Mouse (Mus musculus) urinary bladder, adult 18-20 months (tissue): Measurements from ENCODE around the gene Ccdc87.
"Not testable (repeated sequence)": the region's sequence is repeated elsewhere in the genome, so short reads cannot be mapped to it uniquely, and the experiment has no call there.

ENCODE experiments used
- DNase-seq, 2 experiments: peaks; one replicate each; pipeline ENCODE4 v3.0.0; 2022; ENCODE audit warnings: low spot score in 2 of 2, mixed read lengths in 2 of 2

Ccdc87 gene

GRCm38 (mm10) chr19:4838526-4839140 is 533 bp upstream of the Ccdc87 start:
- DNase-seq, result no peak

DNA sequence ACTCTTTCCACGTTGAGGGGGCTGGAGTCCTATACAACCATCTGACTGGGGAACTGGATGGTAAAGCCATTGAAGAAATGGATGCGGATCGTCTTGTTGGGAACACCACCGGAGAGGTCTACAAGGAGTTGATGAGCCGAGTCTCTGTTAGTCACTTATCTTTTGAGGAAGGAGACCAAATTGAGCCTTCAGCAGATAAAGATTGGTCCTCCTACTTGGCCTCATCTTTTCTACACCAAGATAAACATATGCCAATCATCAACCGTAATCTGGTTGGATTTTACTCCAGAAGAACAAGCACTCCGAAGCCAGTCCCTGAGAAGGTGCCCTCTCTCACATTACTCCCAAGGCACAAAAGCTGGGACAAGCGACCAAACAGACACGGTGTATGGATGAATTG is 1.7 kb downstream of the Ccdc87 start:
- DNase-seq, result no peak

DNA sequence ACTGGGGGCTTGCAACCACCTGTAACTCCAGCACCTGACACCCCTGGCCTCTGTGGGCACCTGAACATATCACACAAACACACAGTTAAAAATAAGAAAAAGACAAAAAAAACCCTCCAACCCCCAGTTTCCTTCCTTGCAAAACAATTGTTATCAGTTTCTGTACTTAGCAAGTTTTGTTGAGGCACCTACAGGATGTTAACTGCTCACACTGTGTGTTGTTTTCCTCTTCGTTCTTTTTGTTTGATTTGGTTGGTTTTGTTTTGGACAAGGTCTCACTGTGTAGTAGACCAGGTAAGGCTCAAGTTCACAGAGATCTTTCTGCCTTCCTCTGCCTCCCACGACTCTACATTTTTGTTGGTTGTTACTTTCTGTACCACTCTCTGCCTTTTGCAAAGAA is 3.4 kb downstream of the Ccdc87 start:
- DNase-seq, result no peak

DNA sequence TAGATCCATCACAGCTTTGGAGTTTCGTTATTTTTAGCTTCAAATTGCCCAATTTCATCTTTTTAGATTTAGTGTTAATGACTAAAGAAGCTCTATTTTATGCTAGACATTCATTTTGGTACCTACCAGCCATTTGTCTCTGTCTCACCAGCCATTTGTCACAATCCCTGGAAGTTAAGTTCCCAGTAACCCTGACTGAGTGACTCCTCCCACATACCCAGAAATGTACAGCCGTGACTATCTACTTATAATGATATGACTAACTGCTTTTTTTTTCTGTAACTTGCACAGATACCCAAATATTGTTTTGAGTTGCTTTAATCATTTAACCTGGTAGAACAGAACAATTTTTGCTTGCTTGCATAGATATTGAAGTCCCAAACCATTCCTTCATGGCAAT is 6.7 kb downstream of the Ccdc87 start:
- DNase-seq, result no peak

- DNase-seq, result no peak
Observed at GRCm38 (mm10) chr19:4847490-4847889, 8.3 kb downstream of the Ccdc87 start.

DNA sequence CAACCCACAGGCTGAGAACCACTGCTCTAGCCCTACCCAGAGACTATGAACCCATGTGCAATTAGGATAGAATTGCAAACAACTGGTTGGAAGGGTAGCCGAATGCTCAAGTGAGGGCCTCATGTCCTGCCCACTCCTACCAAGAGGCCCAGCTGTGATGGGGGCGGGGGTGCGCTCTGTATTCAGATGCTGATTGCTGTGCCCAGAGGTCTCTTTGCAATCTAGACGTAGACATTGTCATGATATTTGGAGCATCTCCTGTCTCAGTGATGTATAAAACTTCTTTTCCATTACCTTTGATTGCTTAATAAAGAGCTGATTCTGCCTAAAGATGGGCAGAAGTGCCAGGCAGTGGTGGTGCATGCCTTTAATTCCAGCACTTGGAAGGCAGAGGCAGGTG is 10.6 kb downstream of the Ccdc87 start:
- no peak for DNase-seq

DNA sequence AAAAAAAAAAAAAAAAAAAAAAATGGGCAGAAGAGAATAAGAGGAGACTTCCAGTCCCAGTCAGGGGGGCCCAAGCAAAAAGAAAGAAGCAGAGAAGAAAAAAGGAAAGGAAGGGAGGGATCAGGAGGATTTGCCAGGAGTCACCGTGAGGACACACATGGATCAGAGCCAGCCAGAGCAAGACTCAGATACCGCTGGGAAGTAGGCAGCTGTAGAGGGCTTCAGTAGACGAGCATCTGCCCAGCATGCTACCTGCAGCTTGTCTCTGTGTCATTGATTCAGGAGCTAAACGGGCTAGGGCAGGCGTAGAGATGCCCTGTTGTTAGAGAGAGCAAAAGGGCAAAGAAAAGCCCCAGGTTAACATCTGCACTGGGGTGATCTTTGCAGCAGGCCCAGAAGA is 11.1 kb downstream of the Ccdc87 start:
- DNase-seq, result no peak

GRCm38 (mm10) chr19:4854552-4855469 is 15.6 kb downstream of the Ccdc87 start, which contains the start of gene Ctsf:
Gene Ctsf, plus strand, starts transcription at chr19:4855130.
- DNase-seq, result peak; percentile 69 to 89

GRCm38 (mm10) chr19:4855470-4855820 is 16.3 kb downstream of the Ccdc87 start:
- DNase-seq, result no peak

GRCm38 (mm10) chr19:4855951-4856350 is 16.8 kb downstream of the Ccdc87 start:
- no peak for DNase-seq

DNA sequence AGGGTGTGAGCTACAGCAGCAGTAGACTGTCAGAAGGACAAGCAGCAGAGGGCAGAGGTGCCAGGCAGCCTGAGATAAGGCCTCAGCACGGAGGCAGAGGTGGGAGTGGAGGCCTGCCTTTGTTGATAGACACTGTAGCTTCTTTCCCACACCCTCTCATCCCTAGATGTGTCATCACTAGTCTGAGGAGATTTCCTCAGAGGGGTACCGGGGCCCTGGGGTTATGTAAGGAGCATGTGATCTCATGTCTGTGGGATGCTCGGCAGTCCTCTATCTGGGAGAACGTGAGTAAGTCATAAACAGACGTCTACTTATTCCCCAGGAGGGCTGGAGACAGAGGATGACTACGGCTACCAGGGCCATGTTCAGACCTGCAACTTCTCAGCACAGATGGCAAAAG is 19.9 kb downstream of the Ccdc87 start:
- no peak for DNase-seq

DNA sequence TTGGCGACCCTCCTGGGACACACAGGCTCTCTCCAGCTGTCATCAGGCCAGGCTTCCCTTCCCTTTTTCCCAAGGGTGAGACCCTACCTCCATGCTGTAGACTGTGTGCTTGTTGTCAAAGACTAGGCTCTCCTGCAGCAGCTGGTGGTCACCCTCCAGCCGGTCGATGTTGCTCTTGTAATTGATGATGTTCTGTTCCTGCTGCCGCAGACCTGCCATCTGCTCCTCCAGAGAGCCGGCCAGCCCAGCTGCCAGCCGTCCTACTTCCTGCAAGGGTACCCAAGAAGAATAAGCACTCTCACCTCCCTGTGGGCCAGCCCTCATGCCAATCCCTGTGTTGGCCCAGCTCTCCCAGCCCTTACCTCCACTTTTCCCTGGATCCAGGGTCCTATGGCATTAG is 23.9 kb downstream of the Ccdc87 start:
- no peak for DNase-seq

DNA sequence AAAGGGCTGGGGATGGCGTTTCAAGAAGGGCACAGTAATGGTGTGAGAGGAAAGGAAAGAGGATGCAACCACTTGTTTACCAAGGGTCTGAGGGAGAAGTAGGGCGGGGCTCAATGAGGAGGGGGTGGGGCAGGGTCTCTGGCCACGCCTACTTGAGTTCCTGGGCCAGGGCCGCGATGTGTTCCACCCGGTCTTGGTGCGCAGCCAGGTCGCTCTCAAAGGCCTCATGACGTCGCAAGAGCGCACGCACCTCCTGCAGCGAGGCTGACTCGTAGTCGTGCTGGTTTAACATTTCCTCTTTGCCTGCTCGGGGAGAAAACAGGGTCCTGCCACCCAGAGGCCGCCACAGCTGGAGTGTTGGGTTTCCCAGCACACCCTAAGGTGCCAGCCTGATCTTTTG is 26.0 kb downstream of the Ccdc87 start:
- DNase-seq, result no peak

DNA sequence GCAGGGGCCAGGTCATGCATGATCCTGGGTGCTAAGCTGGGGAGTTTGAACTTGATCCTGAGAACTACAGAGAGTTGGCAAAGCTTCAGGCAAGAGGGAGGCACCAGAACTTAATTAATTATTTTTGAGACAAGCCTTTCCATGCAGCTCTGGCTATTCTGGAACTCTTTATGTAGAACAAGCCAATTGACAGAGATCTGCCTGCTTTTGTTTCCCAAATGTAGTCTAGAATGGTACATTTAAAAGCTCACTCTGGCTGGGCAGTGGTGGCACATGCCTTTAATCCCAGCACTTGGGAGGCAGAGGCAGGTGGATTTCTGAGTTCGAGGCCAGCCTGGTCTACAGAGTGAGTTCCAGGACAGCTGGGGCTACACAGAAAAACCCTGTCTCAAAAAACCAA is 35.4 kb downstream of the Ccdc87 start:
- DNase-seq, result not testable (repeated sequence)

DNA sequence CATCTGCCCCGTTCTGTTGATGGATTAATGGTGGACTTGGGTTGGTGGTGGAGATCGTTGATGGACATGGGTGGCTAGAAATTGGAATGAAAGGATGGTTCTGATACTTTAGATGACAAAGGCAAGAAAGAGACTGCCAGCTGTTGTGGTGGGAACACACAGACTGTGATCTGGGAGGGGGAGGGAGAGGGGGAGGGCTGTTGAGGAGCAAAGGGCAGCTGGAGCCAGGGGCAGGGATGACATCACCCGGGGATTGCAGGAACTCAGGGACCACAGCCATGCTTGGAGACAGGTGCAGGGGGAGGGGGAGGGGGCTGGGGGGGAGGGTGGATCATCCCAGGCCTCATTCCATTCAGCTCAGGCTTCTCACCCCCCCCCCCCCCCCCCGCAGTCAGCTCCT is 37.1 kb downstream of the Ccdc87 start:
- DNase-seq, result no peak

DNA sequence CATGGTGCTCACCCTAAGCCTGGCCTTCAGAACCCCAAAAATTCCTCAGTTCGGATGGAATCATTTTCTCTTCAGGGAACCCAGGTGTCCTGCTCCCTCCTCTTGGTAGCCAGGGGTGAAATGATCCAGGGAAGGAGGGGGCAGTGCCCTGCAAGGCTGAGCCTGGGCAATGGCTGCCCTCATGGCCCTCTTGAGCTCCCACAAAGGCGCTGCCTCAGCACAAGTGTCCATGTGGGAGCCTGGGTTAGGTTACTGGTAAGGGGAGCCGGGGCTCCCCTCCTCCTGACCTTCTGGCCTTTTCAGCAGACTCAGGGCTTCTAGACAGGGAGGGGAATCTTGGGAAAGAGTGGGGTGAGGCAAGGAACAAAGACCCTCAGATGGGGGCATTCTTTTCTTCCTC is 37.6 kb downstream of the Ccdc87 start:
- DNase-seq, result no peak

GRCm38 (mm10) chr19:4877785-4878184 is 38.6 kb downstream of the Ccdc87 start, which contains the start of gene Actn3:
Gene Actn3, minus strand, starts transcription at chr19:4877909.
- peak; percentile 8 to 59 for DNase-seq

- peak; percentile 91 to 98 for DNase-seq
Observed at GRCm38 (mm10) chr19:4878405-4879323, 39.5 kb downstream of the Ccdc87 start, which contains the start of gene Zdhhc24. Gene Zdhhc24, plus strand, starts transcription at chr19:4878668.

GRCm38 (mm10) chr19:4879324-4879703 is 40.1 kb downstream of the Ccdc87 start:
- DNase-seq, result no peak

GRCm38 (mm10) chr19:4883961-4884360 is 44.8 kb downstream of the Ccdc87 start:
- no peak for DNase-seq

- no peak for DNase-seq
Observed at GRCm38 (mm10) chr19:4889791-4890190, 50.6 kb downstream of the Ccdc87 start.

DNA sequence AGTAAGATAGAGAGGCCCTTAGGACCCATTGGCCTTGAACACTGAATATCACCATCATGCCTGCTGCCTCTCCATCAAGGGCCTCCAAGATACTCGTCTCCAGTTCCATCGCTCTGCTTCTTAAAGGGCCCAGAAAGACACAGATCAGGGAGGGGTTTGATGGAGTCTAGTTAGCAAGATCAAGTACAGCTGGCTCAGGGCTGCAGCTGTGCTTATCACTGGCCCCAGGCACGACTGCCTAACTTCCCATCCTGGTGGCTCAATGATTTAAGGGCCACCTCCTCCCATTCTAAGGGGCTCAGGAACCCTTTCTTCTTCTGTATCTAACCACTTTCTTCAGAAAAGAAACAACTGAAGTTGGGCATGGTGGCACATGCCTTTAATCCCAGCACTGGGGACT is 52.6 kb downstream of the Ccdc87 start:
- no peak for DNase-seq
